Mouse (Mus musculus): Measurements from ENCODE around the gene Asphd1. TPM values are rescaled to one million over a fixed set of nuclear protein-coding genes. Genes with fewer than 3 reads are reported as not detected.

Gene Asphd1
- polyA plus RNA-seq (2016; fragmentation: Nextera tagmentation; extraction: Ambion mirVana): 1.5 TPM in 2 replicates

- Histone ChIP-seq H3K27ac (peak within 1 kb of the TSS; percentile 81), H3K9me3 (no peaks in the 10 kb centered on the region), H3K9ac (peak within 1 kb of the TSS; percentile 68), H3K4me1 (peaks cover 34% of the 10 kb centered on the region), H3K4me2 (peak within 1 kb of the TSS; percentile 95), H3K4me3 (replicated peaks) (peak within 1 kb of the TSS; percentile 50), H3K36me3 (replicated peaks) (peaks cover 13% of the 10 kb centered on the region), H3K27me3 (peaks cover 55% of the 10 kb centered on the region)
- peak; percentile 69 for ATAC-seq (ENCODE audit: low FRiP score)
- under 1% methylated on average over 21 of the region's 21 CpGs for WGBS
These were observed at the start of gene Asphd1 for GRCm38 (mm10) chr7:126949403-126949792. TSS of gene Asphd1 (minus strand) at chr7:126949582.

GRCm38 (mm10) chr7:126996449-126996848 is 47.1 kb upstream of the Asphd1 start:
- Histone ChIP-seq H3K27me3 (no peaks in the 10 kb centered on the region), H3K4me1 (no peaks in the 10 kb centered on the region), H3K4me3 (replicated peaks) (no peak overlapping the region), H3K9ac (no peak overlapping the region), H3K9me3 (no peaks in the 10 kb centered on the region), H3K36me3 (replicated peaks) (no peaks in the 10 kb centered on the region), H3K4me2 (no peak overlapping the region), H3K27ac (no peak overlapping the region)
- no peak for ATAC-seq (ENCODE audit: low FRiP score)
- 74% methylated on average over 4 of the region's 4 CpGs for WGBS

GRCm38 (mm10) chr7:126988816-126989215 is 39.4 kb upstream of the Asphd1 start:
- Histone ChIP-seq H3K9me3 (no peaks in the 10 kb centered on the region), H3K27me3 (no peaks in the 10 kb centered on the region), H3K27ac (no peak overlapping the region), H3K9ac (no peak overlapping the region), H3K4me3 (replicated peaks) (no peak overlapping the region), H3K4me2 (no peak overlapping the region), H3K4me1 (no peaks in the 10 kb centered on the region), H3K36me3 (replicated peaks) (no peaks in the 10 kb centered on the region)
- ATAC-seq (ENCODE audit: low FRiP score): no peak
- 74% methylated on average over 8 of the region's 8 CpGs for WGBS

- ATAC-seq (ENCODE audit: low FRiP score): no peak
- Histone ChIP-seq H3K27ac (no peak overlapping the region), H3K27me3 (no peaks in the 10 kb centered on the region), H3K4me1 (no peaks in the 10 kb centered on the region), H3K4me2 (no peak overlapping the region), H3K4me3 (replicated peaks) (no peak overlapping the region), H3K36me3 (replicated peaks) (no peaks in the 10 kb centered on the region), H3K9me3 (no peaks in the 10 kb centered on the region), H3K9ac (no peak overlapping the region)
- 53% methylated on average over 9 of the region's 9 CpGs for WGBS
These were observed 36.9 kb upstream of the Asphd1 start for GRCm38 (mm10) chr7:126986319-126986718.

- no peak overlapping the region for H3K9ac ChIP-seq
- H3K27ac ChIP-seq: no peak overlapping the region
- H3K9me3 ChIP-seq: no peaks in the 10 kb centered on the region
- peaks cover 7% of the 10 kb centered on the region for H3K36me3 ChIP-seq (replicated peaks)
- H3K4me3 ChIP-seq (replicated peaks): no peak overlapping the region
- no peak for ATAC-seq (ENCODE audit: low FRiP score)
- WGBS: 69% methylated on average over 10 of the region's 10 CpGs
- H3K27me3 ChIP-seq: no peaks in the 10 kb centered on the region
- H3K4me1 ChIP-seq: no peaks in the 10 kb centered on the region
- no peak overlapping the region for H3K4me2 ChIP-seq
These were observed 35.5 kb upstream of the Asphd1 start for GRCm38 (mm10) chr7:126984667-126985444.

GRCm38 (mm10) chr7:126983113-126983512 is 33.7 kb upstream of the Asphd1 start:
- Histone ChIP-seq H3K4me3 (replicated peaks) (no peak overlapping the region), H3K4me1 (no peaks in the 10 kb centered on the region), H3K9me3 (no peaks in the 10 kb centered on the region), H3K36me3 (replicated peaks) (peaks cover 25% of the 10 kb centered on the region), H3K9ac (no peak overlapping the region), H3K27me3 (no peaks in the 10 kb centered on the region), H3K4me2 (no peak overlapping the region), H3K27ac (no peak overlapping the region)
- no peak for ATAC-seq (ENCODE audit: low FRiP score)
- WGBS: 84% methylated on average over 7 of the region's 7 CpGs

- Histone ChIP-seq H3K36me3 (replicated peaks) (peaks cover 28% of the 10 kb centered on the region), H3K9ac (no peak overlapping the region), H3K4me2 (no peak overlapping the region), H3K4me1 (peaks cover 5% of the 10 kb centered on the region), H3K27ac (no peak overlapping the region), H3K9me3 (no peaks in the 10 kb centered on the region), H3K27me3 (no peaks in the 10 kb centered on the region), H3K4me3 (replicated peaks) (no peak overlapping the region)
- WGBS: 90% methylated on average over 4 of the region's 4 CpGs
- no peak for ATAC-seq (ENCODE audit: low FRiP score)
These were observed 32.7 kb upstream of the Asphd1 start for GRCm38 (mm10) chr7:126982054-126982453.

GRCm38 (mm10) chr7:126981601-126982000 is 32.2 kb upstream of the Asphd1 start:
- Histone ChIP-seq H3K4me1 (peaks cover 8% of the 10 kb centered on the region), H3K27ac (no peak overlapping the region), H3K4me3 (replicated peaks) (no peak overlapping the region), H3K9me3 (no peaks in the 10 kb centered on the region), H3K27me3 (no peaks in the 10 kb centered on the region), H3K4me2 (no peak overlapping the region), H3K9ac (no peak overlapping the region), H3K36me3 (replicated peaks) (peaks cover 28% of the 10 kb centered on the region)
- no peak for ATAC-seq (ENCODE audit: low FRiP score)
- WGBS: 89% methylated on average over 2 of the region's 2 CpGs

- Histone ChIP-seq H3K36me3 (replicated peaks) (peaks cover 28% of the 10 kb centered on the region), H3K4me2 (no peak overlapping the region), H3K27me3 (no peaks in the 10 kb centered on the region), H3K27ac (no peak overlapping the region), H3K9me3 (no peaks in the 10 kb centered on the region), H3K4me1 (peaks cover 11% of the 10 kb centered on the region), H3K9ac (no peak overlapping the region), H3K4me3 (replicated peaks) (no peak overlapping the region)
- WGBS: 94% methylated on average over 6 of the region's 6 CpGs
- no peak for ATAC-seq (ENCODE audit: low FRiP score)
These were observed 29.5 kb upstream of the Asphd1 start for GRCm38 (mm10) chr7:126978841-126979240.

GRCm38 (mm10) chr7:126976878-126977459 is 27.6 kb upstream of the Asphd1 start:
- 31% methylated on average over 14 of the region's 14 CpGs for WGBS
- no peak for ATAC-seq (ENCODE audit: low FRiP score)

GRCm38 (mm10) chr7:126975950-126976866 is 26.8 kb upstream of the Asphd1 start, which contains the start of gene Cdiptos:
TSS of gene Cdiptos (minus strand) at chr7:126976098.
- Histone ChIP-seq H3K27ac (peak within 1 kb of the TSS; percentile 95), H3K36me3 (replicated peaks) (peaks cover 28% of the 10 kb centered on the region), H3K4me1 (peaks cover 11% of the 10 kb centered on the region), H3K9ac (peak within 1 kb of the TSS; percentile 98), H3K9me3 (no peaks in the 10 kb centered on the region), H3K4me3 (replicated peaks) (peak within 1 kb of the TSS; percentile 100), H3K4me2 (peak within 1 kb of the TSS; percentile 80), H3K27me3 (no peaks in the 10 kb centered on the region)
- WGBS: under 1% methylated on average over 55 of the region's 55 CpGs
- ATAC-seq (ENCODE audit: low FRiP score): peak; percentile 95

More at GRCm38 (mm10) chr7:126976878-126977459, 27.6 kb upstream of the Asphd1 start:
- Histone ChIP-seq H3K9ac (peak overlapping the region; percentile 98), H3K4me2 (peak overlapping the region; percentile 80), H3K4me3 (replicated peaks) (peak overlapping the region; percentile 100), H3K9me3 (no peaks in the 10 kb centered on the region), H3K27me3 (no peaks in the 10 kb centered on the region), H3K36me3 (replicated peaks) (peaks cover 28% of the 10 kb centered on the region), H3K27ac (peak overlapping the region; percentile 95), H3K4me1 (peaks cover 11% of the 10 kb centered on the region)

GRCm38 (mm10) chr7:126975893-126975949 is 26.3 kb upstream of the Asphd1 start, which contains the start of gene Cdipt:
TSS of gene Cdipt (plus strand) at chr7:126975914.
- H3K36me3 ChIP-seq (replicated peaks): peaks cover 28% of the 10 kb centered on the region
- ATAC-seq (ENCODE audit: low FRiP score): no peak
- peak within 1 kb of the TSS; percentile 95 for H3K27ac ChIP-seq
- no peaks in the 10 kb centered on the region for H3K9me3 ChIP-seq
- no peaks in the 10 kb centered on the region for H3K27me3 ChIP-seq
- peak within 1 kb of the TSS; percentile 100 for H3K4me3 ChIP-seq (replicated peaks)
- 0% methylated on average over 1 of the region's 1 CpGs for WGBS
- H3K9ac ChIP-seq: peak within 1 kb of the TSS; percentile 98
- peak within 1 kb of the TSS; percentile 80 for H3K4me2 ChIP-seq
- H3K4me1 ChIP-seq: peaks cover 11% of the 10 kb centered on the region
